Mouse (Mus musculus): ENCODE measurements around the gene Itgae. TPM values are rescaled to one million over a fixed set of nuclear protein-coding genes. Genes with fewer than 3 reads are reported as not detected.

Gene Itgae
- polyA plus RNA-seq, 1 experiment from 2014 or later = 0.25 TPM

DNA sequence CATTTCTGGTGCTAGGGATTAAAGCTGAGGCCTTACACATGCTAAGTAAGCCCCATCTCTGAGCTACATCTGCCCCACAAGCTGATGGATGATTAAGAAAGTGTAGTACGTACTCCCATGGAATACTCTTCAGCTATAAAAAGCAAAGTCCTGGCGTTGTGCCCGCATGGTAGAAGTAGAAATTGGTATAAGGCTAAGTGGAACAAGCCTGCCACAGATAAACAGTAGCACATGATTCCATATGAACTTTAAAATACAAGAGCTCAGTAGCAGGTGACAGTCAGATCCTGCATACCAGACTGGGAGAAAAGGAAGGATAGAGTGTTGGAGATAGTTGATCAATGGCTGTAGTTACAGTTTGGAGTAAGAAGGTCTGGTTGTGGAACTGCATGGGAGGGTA, 29.0 kb upstream of the Itgae start:
- 94% methylated on average over 3 of the region's 3 CpGs for WGBS
- Histone ChIP-seq H3K4me1 (ENCODE audit: control insufficient read depth, insufficient read depth, low read length) (no peaks in the 10 kb centered on the region), H3K36me3 (ENCODE audit: control insufficient read depth, insufficient read depth, low read length) (peaks cover 42% of the 10 kb centered on the region), H3K4me3 (ENCODE audit: low read depth, low read length) (no peak overlapping the region), H3K27me3 (replicated peaks; ENCODE audit: control insufficient read depth, insufficient read depth, low read length) (no peaks in the 10 kb centered on the region), H3K27ac (ENCODE audit: low read depth, low read length) (no peak overlapping the region), H3K9me3 (replicated peaks; ENCODE audit: control insufficient read depth, low read length) (no peaks in the 10 kb centered on the region), H3K9ac (ENCODE audit: low read length) (no peak overlapping the region), H3K4me2 (ENCODE audit: low read length) (no peak overlapping the region)
- DNase-seq (ENCODE audit: low spot score) (no peak), ATAC-seq (no peak)

DNA sequence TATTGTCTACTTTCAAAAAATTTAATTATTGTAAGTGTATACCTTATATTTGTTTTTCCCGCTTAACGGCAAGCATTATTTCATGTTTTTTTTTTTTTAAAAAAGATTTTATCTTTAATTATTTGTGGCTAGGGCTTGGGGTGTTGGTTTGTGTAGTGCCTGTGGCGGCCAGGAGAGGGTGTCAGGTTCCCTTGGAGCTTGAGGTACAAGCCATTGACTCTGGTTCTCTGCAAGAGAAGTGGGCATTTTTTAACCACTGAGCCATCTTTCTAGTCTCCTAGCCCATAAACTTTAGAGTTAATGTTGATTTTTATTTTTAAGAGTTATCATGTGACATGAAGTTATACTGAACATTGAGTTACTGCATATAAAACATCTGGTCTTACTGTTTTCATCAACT, 18.5 kb upstream of the Itgae start:
- Histone ChIP-seq H3K4me1 (ENCODE audit: control insufficient read depth, insufficient read depth, low read length) (no peaks in the 10 kb centered on the region), H3K27me3 (replicated peaks; ENCODE audit: control insufficient read depth, insufficient read depth, low read length) (no peaks in the 10 kb centered on the region), H3K4me2 (ENCODE audit: low read length) (no peak overlapping the region), H3K4me3 (ENCODE audit: low read depth, low read length) (no peak overlapping the region), H3K36me3 (ENCODE audit: control insufficient read depth, insufficient read depth, low read length) (peaks cover 84% of the 10 kb centered on the region), H3K9ac (ENCODE audit: low read length) (no peak overlapping the region), H3K27ac (ENCODE audit: low read depth, low read length) (no peak overlapping the region), H3K9me3 (replicated peaks; ENCODE audit: control insufficient read depth, low read length) (no peaks in the 10 kb centered on the region)
- WGBS = 93% methylated on average over 3 of the region's 3 CpGs
- ATAC-seq (no peak), DNase-seq (ENCODE audit: low spot score) (peak; percentile 46)

DNA sequence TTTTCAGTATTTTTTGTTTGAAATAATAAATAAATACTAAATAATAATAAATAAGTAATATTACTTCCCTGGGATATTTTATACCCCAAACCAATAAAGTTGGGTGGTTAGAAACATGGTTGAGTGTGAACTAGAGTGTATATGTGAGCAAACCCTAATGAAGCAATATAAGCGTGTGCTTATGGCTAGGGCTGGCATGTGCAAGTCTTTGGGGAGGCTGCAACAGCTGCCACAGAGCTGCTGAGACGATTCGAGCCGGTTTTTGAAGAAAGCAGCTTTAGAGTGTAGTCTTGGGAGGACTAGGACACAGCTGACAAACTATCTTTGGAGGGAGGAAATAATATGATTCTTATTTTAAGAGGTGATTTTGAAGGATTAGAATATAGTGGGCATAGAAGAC, 14.1 kb upstream of the Itgae start:
- ATAC-seq (no peak), DNase-seq (ENCODE audit: low spot score) (no peak)
- H3K4me3 ChIP-seq (ENCODE audit: low read depth, low read length) = no peak overlapping the region
- no peaks in the 10 kb centered on the region for H3K4me1 ChIP-seq (ENCODE audit: control insufficient read depth, insufficient read depth, low read length)
- no peak overlapping the region for H3K9ac ChIP-seq (ENCODE audit: low read length)
- H3K27ac ChIP-seq (ENCODE audit: low read depth, low read length) = no peak overlapping the region
- peaks cover 90% of the 10 kb centered on the region for H3K36me3 ChIP-seq (ENCODE audit: control insufficient read depth, insufficient read depth, low read length)
- no peaks in the 10 kb centered on the region for H3K9me3 ChIP-seq (replicated peaks; ENCODE audit: control insufficient read depth, low read length)
- 87% methylated on average over 4 of the region's 4 CpGs for WGBS
- H3K4me2 ChIP-seq (ENCODE audit: low read length) = no peak overlapping the region
- H3K27me3 ChIP-seq (replicated peaks; ENCODE audit: control insufficient read depth, insufficient read depth, low read length) = no peaks in the 10 kb centered on the region

DNA sequence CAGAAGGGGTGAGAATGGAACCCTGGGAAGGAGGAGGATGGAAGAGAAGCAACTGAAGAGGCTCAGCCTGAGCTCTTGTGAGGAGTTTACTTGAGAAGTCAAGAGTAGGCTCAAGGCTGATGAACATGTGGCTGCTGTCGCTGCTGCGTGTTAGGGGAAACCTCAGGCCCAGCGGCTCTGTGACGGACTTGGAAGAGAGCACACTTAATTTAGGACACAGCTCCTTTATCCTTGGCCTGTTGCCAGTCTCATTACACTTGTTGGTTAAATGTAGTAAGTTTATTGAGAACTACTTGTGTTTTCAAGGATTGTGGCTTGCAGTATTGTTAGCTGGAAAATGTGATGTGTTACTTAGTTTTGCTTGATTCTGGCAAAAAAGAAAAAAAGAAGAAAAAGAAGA, 13.7 kb upstream of the Itgae start:
- Histone ChIP-seq H3K4me1 (ENCODE audit: control insufficient read depth, insufficient read depth, low read length) (no peaks in the 10 kb centered on the region), H3K9ac (ENCODE audit: low read length) (no peak overlapping the region), H3K27ac (ENCODE audit: low read depth, low read length) (no peak overlapping the region), H3K4me2 (ENCODE audit: low read length) (no peak overlapping the region), H3K9me3 (replicated peaks; ENCODE audit: control insufficient read depth, low read length) (no peaks in the 10 kb centered on the region), H3K4me3 (ENCODE audit: low read depth, low read length) (no peak overlapping the region), H3K36me3 (ENCODE audit: control insufficient read depth, insufficient read depth, low read length) (peaks cover 92% of the 10 kb centered on the region), H3K27me3 (replicated peaks; ENCODE audit: control insufficient read depth, insufficient read depth, low read length) (no peaks in the 10 kb centered on the region)
- no peak for ATAC-seq
- no peak for DNase-seq (ENCODE audit: low spot score)
- 58% methylated on average over 4 of the region's 4 CpGs for WGBS

DNA sequence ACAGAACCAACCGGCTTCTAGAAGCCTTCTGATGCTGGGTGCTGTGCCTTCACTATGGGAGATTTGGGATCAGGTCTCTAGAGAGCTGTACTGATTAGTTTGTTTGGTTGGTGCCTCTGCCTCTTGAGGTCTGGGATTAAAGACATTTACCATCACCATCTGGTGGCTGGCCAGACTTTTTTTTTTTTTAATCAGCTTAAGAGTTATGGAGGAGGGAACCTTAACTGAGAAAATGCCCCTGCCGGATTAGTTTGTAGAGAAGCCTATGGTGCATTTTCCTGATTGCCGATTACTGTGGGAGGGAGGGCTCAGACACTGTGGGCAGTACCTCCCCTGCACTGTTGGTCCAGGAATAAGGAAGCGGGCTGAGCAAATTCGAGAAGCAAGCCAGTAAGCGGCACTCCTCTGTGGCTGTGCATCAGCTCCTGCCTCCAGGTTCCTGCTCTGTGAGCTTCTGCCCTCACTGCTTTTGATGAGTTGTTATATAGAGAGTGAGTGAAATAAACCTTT, 13.1 kb upstream of the Itgae start:
- no peak for ATAC-seq
- WGBS = 71% methylated on average over 6 of the region's 6 CpGs
- DNase-seq (ENCODE audit: low spot score) = no peak
- Histone ChIP-seq H3K4me3 (ENCODE audit: low read depth, low read length) (no peak overlapping the region), H3K27me3 (replicated peaks; ENCODE audit: control insufficient read depth, insufficient read depth, low read length) (no peaks in the 10 kb centered on the region), H3K4me1 (ENCODE audit: control insufficient read depth, insufficient read depth, low read length) (no peaks in the 10 kb centered on the region), H3K27ac (ENCODE audit: low read depth, low read length) (no peak overlapping the region), H3K4me2 (ENCODE audit: low read length) (no peak overlapping the region), H3K9ac (ENCODE audit: low read length) (no peak overlapping the region), H3K36me3 (ENCODE audit: control insufficient read depth, insufficient read depth, low read length) (peaks cover 95% of the 10 kb centered on the region), H3K9me3 (replicated peaks; ENCODE audit: control insufficient read depth, low read length) (no peaks in the 10 kb centered on the region)

DNA sequence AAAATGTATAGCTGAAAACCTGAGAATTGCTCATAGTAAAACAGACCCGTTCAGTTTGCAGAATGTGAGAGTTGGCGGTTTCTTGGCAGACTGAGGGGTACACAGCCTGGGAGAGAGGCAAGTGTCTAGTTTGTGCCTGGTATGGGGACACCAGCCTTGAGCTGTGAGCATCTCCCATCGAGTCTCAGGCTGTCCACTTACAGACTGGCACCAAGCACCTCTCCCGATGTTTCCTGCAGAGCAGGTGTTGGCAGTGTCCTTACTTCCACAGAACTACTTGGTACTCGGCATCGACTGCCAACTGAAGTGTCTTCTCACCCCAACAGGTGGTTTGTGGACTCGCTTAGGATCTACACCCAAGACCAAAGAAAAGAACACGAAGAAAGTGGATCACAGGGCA, 11.8 kb upstream of the Itgae start:
- H3K4me3 ChIP-seq (ENCODE audit: low read depth, low read length) = no peak overlapping the region
- no peaks in the 10 kb centered on the region for H3K27me3 ChIP-seq (replicated peaks; ENCODE audit: control insufficient read depth, insufficient read depth, low read length)
- no peak overlapping the region for H3K4me2 ChIP-seq (ENCODE audit: low read length)
- H3K9me3 ChIP-seq (replicated peaks; ENCODE audit: control insufficient read depth, low read length) = no peaks in the 10 kb centered on the region
- no peaks in the 10 kb centered on the region for H3K4me1 ChIP-seq (ENCODE audit: control insufficient read depth, insufficient read depth, low read length)
- WGBS = 89% methylated on average over 8 of the region's 8 CpGs
- H3K27ac ChIP-seq (ENCODE audit: low read depth, low read length) = no peak overlapping the region
- no peak overlapping the region for H3K9ac ChIP-seq (ENCODE audit: low read length)
- DNase-seq (ENCODE audit: low spot score) = no peak
- H3K36me3 ChIP-seq (ENCODE audit: control insufficient read depth, insufficient read depth, low read length) = peaks cover 87% of the 10 kb centered on the region
- ATAC-seq = no peak

DNA sequence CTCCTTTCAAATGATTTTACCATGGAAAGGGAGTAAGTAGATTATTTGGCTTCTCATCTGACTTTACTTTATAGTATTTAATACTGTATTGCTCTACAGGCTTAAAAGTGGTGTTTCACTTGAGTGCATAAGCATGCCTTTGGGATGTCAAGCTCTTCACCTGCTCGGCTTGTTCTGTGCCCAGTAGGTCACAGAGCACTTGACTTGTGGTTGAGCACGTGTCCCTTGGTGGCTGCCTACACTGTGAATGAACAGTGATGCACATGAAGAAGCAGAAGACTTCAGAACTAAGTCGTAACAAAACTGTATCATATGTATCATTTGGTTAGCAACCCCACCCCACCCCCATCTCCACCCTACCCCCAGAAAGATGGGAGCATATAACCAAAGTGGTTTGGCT, 10.1 kb upstream of the Itgae start:
- Histone ChIP-seq H3K27me3 (replicated peaks; ENCODE audit: control insufficient read depth, insufficient read depth, low read length) (no peaks in the 10 kb centered on the region), H3K36me3 (ENCODE audit: control insufficient read depth, insufficient read depth, low read length) (peaks cover 79% of the 10 kb centered on the region), H3K9ac (ENCODE audit: low read length) (no peak overlapping the region), H3K9me3 (replicated peaks; ENCODE audit: control insufficient read depth, low read length) (no peaks in the 10 kb centered on the region), H3K27ac (ENCODE audit: low read depth, low read length) (no peak overlapping the region), H3K4me3 (ENCODE audit: low read depth, low read length) (no peak overlapping the region), H3K4me2 (ENCODE audit: low read length) (no peak overlapping the region), H3K4me1 (ENCODE audit: control insufficient read depth, insufficient read depth, low read length) (peaks cover 7% of the 10 kb centered on the region)
- no peak for DNase-seq (ENCODE audit: low spot score)
- WGBS = 95% methylated on average over 3 of the region's 3 CpGs
- no peak for ATAC-seq

DNA sequence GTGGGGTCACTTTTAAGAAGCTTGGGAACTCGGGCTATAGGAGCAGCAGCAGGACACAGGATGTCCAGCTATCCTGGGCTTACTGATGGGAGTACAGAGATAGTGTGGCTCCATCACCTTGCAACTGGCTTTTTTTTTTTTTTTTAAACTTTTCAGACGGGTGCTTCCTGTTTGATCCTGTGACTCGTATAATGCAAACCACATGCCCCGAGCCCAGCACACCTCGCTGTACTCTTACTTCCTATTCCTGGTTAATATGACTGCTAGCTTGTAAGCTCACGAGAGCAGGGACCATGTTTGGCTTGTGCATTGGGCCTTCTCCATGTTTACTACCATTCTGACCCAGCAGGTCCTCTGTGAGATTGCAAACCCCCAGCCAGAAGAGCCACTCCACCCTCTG, 6.1 kb upstream of the Itgae start:
- Histone ChIP-seq H3K27ac (ENCODE audit: low read depth, low read length) (peak overlapping the region; percentile 55), H3K9ac (ENCODE audit: low read length) (no peak overlapping the region), H3K4me2 (ENCODE audit: low read length) (no peak overlapping the region), H3K4me1 (ENCODE audit: control insufficient read depth, insufficient read depth, low read length) (peaks cover 7% of the 10 kb centered on the region), H3K36me3 (ENCODE audit: control insufficient read depth, insufficient read depth, low read length) (peaks cover 42% of the 10 kb centered on the region), H3K9me3 (replicated peaks; ENCODE audit: control insufficient read depth, low read length) (no peaks in the 10 kb centered on the region), H3K4me3 (ENCODE audit: low read depth, low read length) (no peak overlapping the region), H3K27me3 (replicated peaks; ENCODE audit: control insufficient read depth, insufficient read depth, low read length) (no peaks in the 10 kb centered on the region)
- peak; percentile 20; the same call in 1 of the 2 replicates for ATAC-seq
- DNase-seq (ENCODE audit: low spot score) = no peak
- WGBS = 70% methylated on average over 6 of the region's 6 CpGs

DNA sequence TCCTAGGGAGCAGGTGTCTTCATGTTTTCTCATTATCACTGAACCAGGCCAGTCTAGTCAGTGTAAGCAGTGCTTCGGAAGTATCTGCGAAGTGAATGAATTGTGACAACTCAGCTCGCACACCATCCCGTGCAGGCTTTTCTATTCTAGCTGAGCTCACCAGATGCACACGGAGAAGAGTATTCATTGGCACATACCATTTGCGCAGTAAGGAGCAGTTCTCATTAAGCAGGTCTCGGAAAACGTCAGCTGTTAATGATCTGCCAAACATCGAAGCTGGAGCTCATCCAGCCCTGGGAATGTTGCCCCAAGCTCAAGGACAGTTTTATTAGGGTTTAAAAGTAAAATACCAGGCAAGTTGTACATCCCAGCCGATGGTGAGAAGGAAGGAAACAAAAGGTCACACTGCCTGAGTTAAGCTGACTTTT, 5.6 kb upstream of the Itgae start:
- Histone ChIP-seq H3K36me3 (ENCODE audit: control insufficient read depth, insufficient read depth, low read length) (peaks cover 37% of the 10 kb centered on the region), H3K27me3 (replicated peaks; ENCODE audit: control insufficient read depth, insufficient read depth, low read length) (no peaks in the 10 kb centered on the region), H3K27ac (ENCODE audit: low read depth, low read length) (peak overlapping the region; percentile 55), H3K9ac (ENCODE audit: low read length) (no peak overlapping the region), H3K9me3 (replicated peaks; ENCODE audit: control insufficient read depth, low read length) (no peaks in the 10 kb centered on the region), H3K4me3 (ENCODE audit: low read depth, low read length) (no peak overlapping the region), H3K4me1 (ENCODE audit: control insufficient read depth, insufficient read depth, low read length) (peaks cover 7% of the 10 kb centered on the region), H3K4me2 (ENCODE audit: low read length) (no peak overlapping the region)
- ATAC-seq (peak; percentile 80), DNase-seq (ENCODE audit: low spot score) (peak; percentile 86)
- WGBS = 47% methylated on average over 10 of the region's 10 CpGs

Data from forebrain, embryonic 14.5 days (tissue).